Mouse (Mus musculus) gastrocnemius, adult 8-10 months (tissue): ENCODE measurements around the gene Gm31571. TPM values are rescaled to one million over a fixed set of nuclear protein-coding genes. Genes with fewer than 3 reads are reported as not detected.
"Not testable (repeated sequence)": the region's sequence is repeated elsewhere in the genome, so short reads cannot be mapped to it uniquely, and the experiment has no call there.

Experiments used
- DNase-seq, 2 experiments: peaks; one replicate each; pipeline ENCODE4 v3.0.0; 2022; ENCODE audit warnings: low spot score in 2 of 2
- total RNA-seq, 4 experiments: library from RNA; stranded (reverse); gene quantifications; 2 replicates each; pipeline ENCODE4 v1.2.4; 2022

The Gm31571 gene
- total RNA-seq: not detected

GRCm38 (mm10) chrY:22051253-22051652, at the start of gene Gm31571:
TSS of gene Gm31571 (minus strand) at chrY:22051353.
- not testable (repeated sequence) for DNase-seq
